Mouse (Mus musculus) erythroblast, embryonic 14.5 days (primary cell): ENCODE measurements around the gene Sema4g.

Source experiments
- GATA1 ChIP-seq: IDR thresholded peaks from 2 replicates; pipeline ENCODE4 v1.6.1; 2012; ENCODE audit warnings: low read length, inconsistent platforms, mixed read lengths
- TAL1 ChIP-seq: IDR thresholded peaks from 3 replicates; pipeline ENCODE4 v1.6.1; 2012; ENCODE audit warnings: low read length, inconsistent platforms, mixed read lengths

DNA sequence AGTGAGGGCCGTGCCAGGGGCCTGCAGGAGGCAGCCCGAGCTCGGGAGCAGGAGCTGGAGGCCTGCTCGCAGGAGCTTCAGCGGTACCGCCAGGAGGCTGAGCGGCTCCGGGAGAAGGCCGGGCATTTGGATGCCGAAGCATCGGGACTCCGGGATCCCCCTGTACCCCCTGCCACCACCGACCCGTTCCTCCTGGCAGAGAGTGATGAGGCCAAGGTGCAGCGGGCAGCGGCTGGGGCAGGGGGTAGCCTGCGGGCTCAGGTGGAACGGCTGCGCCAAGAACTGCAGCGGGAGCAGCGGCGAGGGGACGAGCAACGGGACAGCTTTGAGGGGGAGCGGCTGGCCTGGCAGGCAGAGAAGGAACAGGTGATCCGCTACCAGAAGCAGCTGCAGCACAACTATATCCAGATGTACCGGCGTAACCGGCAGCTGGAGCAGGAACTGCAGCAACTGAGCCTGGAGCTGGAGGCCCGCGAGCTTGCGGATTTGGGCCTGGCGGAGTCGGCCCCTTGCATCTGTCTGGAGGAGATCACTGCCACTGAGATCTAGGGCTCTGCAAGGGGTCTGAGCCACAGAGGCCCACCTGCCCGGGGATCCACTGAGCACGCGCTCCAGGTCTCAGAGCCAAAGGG, 37.2 kb downstream of the Sema4g start:
- TF ChIP-seq GATA1 (no peak), TAL1 (no peak)
